Mouse (Mus musculus): Measurements from ENCODE around the gene Olfr522. TPM values are rescaled to one million over a fixed set of nuclear protein-coding genes. Genes with fewer than 3 reads are reported as not detected.
A peak's percentile ranks its signal among the peaks of the same experiment; 100 is the strongest.

Olfr522 gene
- polyA plus RNA-seq, 1 experiment from 2014 or later = not detected

GRCm38 (mm10) chr7:140179176-140179575 lies 14.6 kb upstream of the Olfr522 start:
- H3K36me3 ChIP-seq (ENCODE audit: control insufficient read depth, insufficient read depth, low read length) = no peaks in the 10 kb centered on the region
- no peaks in the 10 kb centered on the region for H3K9me3 ChIP-seq (ENCODE audit: control insufficient read depth, low read length)
- no peak overlapping the region for H3K4me2 ChIP-seq (ENCODE audit: low read depth, severe bottlenecking)
- 87% methylated on average over 2 of the region's 2 CpGs for WGBS
- H3K27me3 ChIP-seq (ENCODE audit: control insufficient read depth, insufficient read depth, low read length) = no peaks in the 10 kb centered on the region
- no peak overlapping the region for H3K4me3 ChIP-seq (ENCODE audit: low read depth, low read length)
- ATAC-seq (ENCODE audit: insufficient number of reproducible peaks, low FRiP score, low TSS enrichment, low read depth) (no peak), DNase-seq (ENCODE audit: low spot score) (no peak)
- no peak overlapping the region for H3K9ac ChIP-seq (ENCODE audit: low read length)
- H3K4me1 ChIP-seq (ENCODE audit: control insufficient read depth, insufficient read depth, low read length) = no peaks in the 10 kb centered on the region
- H3K27ac ChIP-seq (replicated peaks; ENCODE audit: low read depth, low read length) = no peak overlapping the region

- Histone ChIP-seq H3K4me1 (ENCODE audit: control insufficient read depth, insufficient read depth, low read length) (no peaks in the 10 kb centered on the region), H3K27ac (replicated peaks; ENCODE audit: low read depth, low read length) (no peak within 1 kb of the TSS), H3K36me3 (ENCODE audit: control insufficient read depth, insufficient read depth, low read length) (no peaks in the 10 kb centered on the region), H3K27me3 (ENCODE audit: control insufficient read depth, insufficient read depth, low read length) (no peaks in the 10 kb centered on the region), H3K9ac (ENCODE audit: low read length) (no peak within 1 kb of the TSS), H3K4me3 (ENCODE audit: low read depth, low read length) (no peak within 1 kb of the TSS), H3K4me2 (ENCODE audit: low read depth, severe bottlenecking) (no peak within 1 kb of the TSS), H3K9me3 (ENCODE audit: control insufficient read depth, low read length) (no peaks in the 10 kb centered on the region)
- no peak for DNase-seq (ENCODE audit: low spot score)
- WGBS = 53% methylated on average over 1 of the region's 1 CpGs
- ATAC-seq (ENCODE audit: insufficient number of reproducible peaks, low FRiP score, low TSS enrichment, low read depth) = no peak
These were observed 8.4 kb upstream of the Olfr522 start, which contains the start of gene Olfr523 for GRCm38 (mm10) chr7:140172936-140173335. Gene Olfr523 (plus strand): TSS chr7:140173217.

DNA sequence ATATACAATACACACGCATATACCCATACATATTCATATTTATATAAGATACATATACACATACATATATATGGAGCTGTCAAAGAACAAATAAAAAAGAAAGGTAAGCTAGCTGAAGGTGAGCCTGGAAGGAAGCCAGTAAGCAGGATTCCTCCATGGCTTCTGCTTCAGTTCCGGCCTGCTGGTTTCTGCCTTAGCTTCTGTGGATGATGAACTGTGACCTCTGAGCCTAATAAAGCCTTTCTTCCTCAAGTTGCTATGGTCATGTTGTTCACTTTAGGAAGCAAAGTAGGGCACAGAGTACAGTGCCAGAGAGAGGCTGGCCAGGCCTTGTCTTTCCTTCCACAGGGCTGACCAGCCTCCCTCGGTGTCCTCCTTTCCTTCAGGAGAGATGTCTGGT lies 6.3 kb upstream of the Olfr522 start:
- ATAC-seq (ENCODE audit: insufficient number of reproducible peaks, low FRiP score, low TSS enrichment, low read depth) = no peak
- Histone ChIP-seq H3K4me2 (ENCODE audit: low read depth, severe bottlenecking) (no peak overlapping the region), H3K27ac (replicated peaks; ENCODE audit: low read depth, low read length) (no peak overlapping the region), H3K27me3 (ENCODE audit: control insufficient read depth, insufficient read depth, low read length) (no peaks in the 10 kb centered on the region), H3K36me3 (ENCODE audit: control insufficient read depth, insufficient read depth, low read length) (no peaks in the 10 kb centered on the region), H3K9ac (ENCODE audit: low read length) (no peak overlapping the region), H3K4me1 (ENCODE audit: control insufficient read depth, insufficient read depth, low read length) (no peaks in the 10 kb centered on the region), H3K4me3 (ENCODE audit: low read depth, low read length) (no peak overlapping the region), H3K9me3 (ENCODE audit: control insufficient read depth, low read length) (no peaks in the 10 kb centered on the region)
- no peak for DNase-seq (ENCODE audit: low spot score)
- WGBS = 93% methylated on average over 3 of the region's 3 CpGs

DNA sequence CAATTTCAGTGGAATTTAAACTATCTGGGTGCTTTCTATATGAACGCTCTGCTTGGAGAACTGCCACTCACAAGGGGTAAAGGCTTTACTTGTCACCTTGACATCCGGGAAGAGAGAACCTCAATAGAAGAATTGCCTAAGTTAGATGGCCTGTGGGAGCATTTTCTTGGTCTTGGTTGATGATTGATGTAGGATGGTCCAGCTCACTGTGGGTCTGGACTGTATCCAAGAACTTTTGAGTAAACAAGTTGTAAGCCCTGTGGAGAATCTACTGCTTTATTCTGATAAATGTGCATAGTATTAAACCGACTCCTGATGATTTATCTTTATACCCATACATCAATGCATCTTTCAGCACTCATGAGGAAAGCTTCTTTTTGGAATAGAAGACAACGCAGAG lies 4.8 kb upstream of the Olfr522 start:
- Histone ChIP-seq H3K36me3 (ENCODE audit: control insufficient read depth, insufficient read depth, low read length) (no peaks in the 10 kb centered on the region), H3K9me3 (ENCODE audit: control insufficient read depth, low read length) (no peaks in the 10 kb centered on the region), H3K4me3 (ENCODE audit: low read depth, low read length) (no peak overlapping the region), H3K4me2 (ENCODE audit: low read depth, severe bottlenecking) (no peak overlapping the region), H3K4me1 (ENCODE audit: control insufficient read depth, insufficient read depth, low read length) (no peaks in the 10 kb centered on the region), H3K9ac (ENCODE audit: low read length) (no peak overlapping the region), H3K27me3 (ENCODE audit: control insufficient read depth, insufficient read depth, low read length) (no peaks in the 10 kb centered on the region), H3K27ac (replicated peaks; ENCODE audit: low read depth, low read length) (no peak overlapping the region)
- no peak for ATAC-seq (ENCODE audit: insufficient number of reproducible peaks, low FRiP score, low TSS enrichment, low read depth)
- no peak for DNase-seq (ENCODE audit: low spot score)
- 87% methylated on average over 4 of the region's 4 CpGs for WGBS

DNA sequence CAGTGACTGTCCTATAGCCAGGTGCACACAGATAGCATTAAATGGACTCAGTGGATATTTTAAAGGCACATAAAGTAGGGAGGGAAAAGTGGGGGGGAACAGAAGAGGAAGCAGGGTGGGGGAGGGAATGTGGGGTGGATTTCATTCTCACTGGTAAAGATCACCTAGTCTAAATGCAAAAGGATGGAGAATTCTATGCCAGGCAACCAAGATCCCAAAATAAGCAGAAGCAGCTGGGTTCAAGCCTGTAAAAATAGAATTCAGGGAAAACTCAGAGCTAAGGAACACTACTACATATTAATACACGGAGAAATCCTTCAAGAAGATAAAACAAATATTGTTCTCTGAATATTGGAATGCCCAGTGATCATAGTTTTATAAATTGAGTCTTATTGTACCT lies 3.4 kb upstream of the Olfr522 start:
- WGBS = 74% methylated on average over 1 of the region's 1 CpGs
- Histone ChIP-seq H3K9ac (ENCODE audit: low read length) (no peak overlapping the region), H3K36me3 (ENCODE audit: control insufficient read depth, insufficient read depth, low read length) (no peaks in the 10 kb centered on the region), H3K27ac (replicated peaks; ENCODE audit: low read depth, low read length) (no peak overlapping the region), H3K4me1 (ENCODE audit: control insufficient read depth, insufficient read depth, low read length) (no peaks in the 10 kb centered on the region), H3K27me3 (ENCODE audit: control insufficient read depth, insufficient read depth, low read length) (no peaks in the 10 kb centered on the region), H3K4me3 (ENCODE audit: low read depth, low read length) (no peak overlapping the region), H3K4me2 (ENCODE audit: low read depth, severe bottlenecking) (no peak overlapping the region), H3K9me3 (ENCODE audit: control insufficient read depth, low read length) (no peaks in the 10 kb centered on the region)
- ATAC-seq (ENCODE audit: insufficient number of reproducible peaks, low FRiP score, low TSS enrichment, low read depth) (no peak), DNase-seq (ENCODE audit: low spot score) (no peak)

DNA sequence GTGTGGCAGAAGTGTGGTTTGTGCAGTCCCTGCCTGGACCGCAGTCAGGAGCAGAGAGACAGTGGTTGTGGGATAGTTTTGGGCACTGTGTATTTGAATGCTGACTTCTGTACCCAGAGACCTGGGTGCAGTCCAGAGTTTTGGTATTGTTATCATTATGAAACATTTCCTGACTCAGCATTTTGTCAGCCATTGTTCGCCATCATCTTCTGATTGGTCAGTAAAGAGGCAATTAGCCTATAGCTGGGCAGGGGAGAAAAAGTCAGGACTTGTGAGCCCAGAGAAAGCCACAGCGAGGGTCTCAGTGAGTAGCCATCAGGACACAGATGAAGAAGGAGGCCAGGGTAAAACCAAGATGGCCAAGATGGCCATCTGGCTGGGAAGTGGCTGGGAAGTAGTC lies 4.2 kb downstream of the Olfr522 start:
- WGBS = 87% methylated on average over 3 of the region's 3 CpGs
- Histone ChIP-seq H3K27ac (replicated peaks; ENCODE audit: low read depth, low read length) (no peak overlapping the region), H3K27me3 (ENCODE audit: control insufficient read depth, insufficient read depth, low read length) (no peaks in the 10 kb centered on the region; the same call in 1 of the 2 replicates), H3K9me3 (ENCODE audit: control insufficient read depth, low read length) (no peaks in the 10 kb centered on the region), H3K9ac (ENCODE audit: low read length) (no peak overlapping the region), H3K36me3 (ENCODE audit: control insufficient read depth, insufficient read depth, low read length) (no peaks in the 10 kb centered on the region), H3K4me3 (ENCODE audit: low read depth, low read length) (no peak overlapping the region), H3K4me2 (ENCODE audit: low read depth, severe bottlenecking) (no peak overlapping the region), H3K4me1 (ENCODE audit: control insufficient read depth, insufficient read depth, low read length) (no peaks in the 10 kb centered on the region)
- ATAC-seq (ENCODE audit: insufficient number of reproducible peaks, low FRiP score, low TSS enrichment, low read depth) (no peak), DNase-seq (ENCODE audit: low spot score) (no peak)

GRCm38 (mm10) chr7:140154218-140154927 lies 10.2 kb downstream of the Olfr522 start, which contains the start of gene Sprn:
Gene Sprn (minus strand): TSS chr7:140154877.
- ATAC-seq (ENCODE audit: insufficient number of reproducible peaks, low FRiP score, low TSS enrichment, low read depth) = 0 out of 2 replicates have a peak, but pooled peaks have one; percentile 20
- Histone ChIP-seq H3K9ac (ENCODE audit: low read length) (peak within 1 kb of the TSS; percentile 23; the same call in 1 of the 2 replicates), H3K9me3 (ENCODE audit: control insufficient read depth, low read length) (no peaks in the 10 kb centered on the region), H3K4me2 (ENCODE audit: low read depth, severe bottlenecking) (peak within 1 kb of the TSS; percentile 26; the same call in 1 of the 2 replicates), H3K4me1 (ENCODE audit: control insufficient read depth, insufficient read depth, low read length) (0 out of 2 replicates have a peak, but pooled peaks cover 3% of the 10 kb centered on the region), H3K27me3 (ENCODE audit: control insufficient read depth, insufficient read depth, low read length) (peaks cover 25% of the 10 kb centered on the region), H3K27ac (replicated peaks; ENCODE audit: low read depth, low read length) (no peak within 1 kb of the TSS), H3K36me3 (ENCODE audit: control insufficient read depth, insufficient read depth, low read length) (no peaks in the 10 kb centered on the region), H3K4me3 (ENCODE audit: low read depth, low read length) (peak within 1 kb of the TSS; percentile 10; the same call in 1 of the 2 replicates)
- 5% methylated on average over 28 of the region's 28 CpGs for WGBS
- no peak for DNase-seq (ENCODE audit: low spot score)

GRCm38 (mm10) chr7:140153829-140154217 lies 10.7 kb downstream of the Olfr522 start:
- H3K27ac ChIP-seq (replicated peaks; ENCODE audit: low read depth, low read length) = no peak overlapping the region
- H3K36me3 ChIP-seq (ENCODE audit: control insufficient read depth, insufficient read depth, low read length) = no peaks in the 10 kb centered on the region
- H3K4me2 ChIP-seq (ENCODE audit: low read depth, severe bottlenecking) = peak overlapping the region; percentile 26; the same call in 1 of the 2 replicates
- H3K9me3 ChIP-seq (ENCODE audit: control insufficient read depth, low read length) = no peaks in the 10 kb centered on the region
- 14% methylated on average over 4 of the region's 4 CpGs for WGBS
- no peak overlapping the region for H3K4me3 ChIP-seq (ENCODE audit: low read depth, low read length)
- no peak overlapping the region for H3K9ac ChIP-seq (ENCODE audit: low read length)
- peaks cover 25% of the 10 kb centered on the region for H3K27me3 ChIP-seq (ENCODE audit: control insufficient read depth, insufficient read depth, low read length)
- no peak for DNase-seq (ENCODE audit: low spot score)
- no peak for ATAC-seq (ENCODE audit: insufficient number of reproducible peaks, low FRiP score, low TSS enrichment, low read depth)
- 0 out of 2 replicates have a peak, but pooled peaks cover 3% of the 10 kb centered on the region for H3K4me1 ChIP-seq (ENCODE audit: control insufficient read depth, insufficient read depth, low read length)
